Mouse (Mus musculus) liver, embryonic 14.5 days (tissue): ENCODE data around the gene Hibadh. TPM values are rescaled to one million over a fixed set of nuclear protein-coding genes. Genes with fewer than 3 reads are reported as not detected.

Experiments used
- ATAC-seq: fragments of 200-750 bp; cut with Nextera tagmentation; 2 replicates; pipeline ENCODE4 v1.8.0; 2017; ENCODE audit warnings: moderate number of reproducible peaks, mild to moderate bottlenecking, moderate library complexity; ENCODE audit not compliant: insufficient read depth
- DNase-seq, 3 experiments: peaks; one replicate each; pipeline ENCODE4 v3.0.0-alpha.2; 2012 to 2013; ENCODE audit warnings: low read depth in 3 of 3, low spot score in 3 of 3
- H3K27ac ChIP-seq: fragments of 300-500 bp; sonication (generic); 2 replicates; pipeline ENCODE4 v1.5.1; 2014; ENCODE audit warnings: moderate library complexity, mild to moderate bottlenecking, control low read depth, inconsistent platforms
- H3K27me3 ChIP-seq: fragments of 300-500 bp; sonication (generic); 2 replicates; pipeline ENCODE4 v1.6.1; 2014; ENCODE audit warnings: mild to moderate bottlenecking, low read length, moderate library complexity; ENCODE audit not compliant: control insufficient read depth, insufficient read depth
- H3K36me3 ChIP-seq: fragments of 300-500 bp; sonication (generic); replicated peaks from 2 replicates; pipeline ENCODE4 v1.6.1; 2014; ENCODE audit warnings: low read depth; ENCODE audit not compliant: control insufficient read depth, insufficient read depth
- H3K4me1 ChIP-seq, 2 experiments: fragments of 200-500 bp in 1 of 2; fragments of 300-500 bp in 1 of 2; sonication (generic) in 1 of 2; replicated peaks; 2 replicates each; pipeline ENCODE4 v1.6.1; 2012 to 2014; ENCODE audit warnings: antibody characterized with exemption in 1 of 2, inconsistent platforms in 1 of 2, low read length in 1 of 2; ENCODE audit not compliant: control insufficient read depth in 2 of 2, insufficient read depth in 2 of 2
- H3K4me2 ChIP-seq: fragments of 300-500 bp; sonication (generic); 2 replicates; pipeline ENCODE4 v1.6.1; 2014; ENCODE audit warnings: low read depth, mild to moderate bottlenecking, control low read depth, moderate library complexity
- H3K4me3 ChIP-seq, 2 experiments: fragments of 200-500 bp in 1 of 2; fragments of 300-500 bp in 1 of 2; sonication (generic) in 1 of 2; 2 replicates each; pipeline ENCODE4 v1.5.1; 2012 to 2014; ENCODE audit warnings: low read depth in 2 of 2, low read length in 2 of 2, mild to moderate bottlenecking in 2 of 2, control low read depth in 1 of 2, inconsistent platforms in 1 of 2, moderate library complexity in 1 of 2; ENCODE audit not compliant: insufficient read depth in 1 of 2
- H3K9ac ChIP-seq: fragments of 300-500 bp; sonication (generic); replicated peaks from 2 replicates; pipeline ENCODE4 v1.6.1; 2014; ENCODE audit warnings: mild to moderate bottlenecking, control low read depth, moderate library complexity
- H3K9me3 ChIP-seq: fragments of 300-500 bp; sonication (generic); 2 replicates; pipeline ENCODE4 v1.6.1; 2016; ENCODE audit warnings: low read length, mixed read lengths; ENCODE audit not compliant: control insufficient read depth
- CTCF ChIP-seq: IDR thresholded peaks from 2 replicates; pipeline ENCODE4 v1.5.1; 2016; ENCODE audit warnings: antibody characterized with exemption, low read depth, control low read depth
- EP300 ChIP-seq: IDR thresholded peaks from 2 replicates; pipeline ENCODE4 v1.6.1; 2016; ENCODE audit warnings: antibody characterized with exemption, low read depth
- WGBS: fragments of 180-500 bp; shearing (Covaris S2); extraction: QIAGEN DNeasy Blood & Tissue Kit; methylation state at CpG from one replicate; pipeline ENCODE4 v1.1.7; 2014; ENCODE audit not compliant: insufficient replicate concordance; 5-methylcytosine and 5-hydroxymethylcytosine counted together
- polyA plus RNA-seq, 2 experiments: library from polyadenylated mRNA; depleted of rRNA in 1 of 2; stranded (reverse) in 1 of 2; unstranded in 1 of 2; fragments of >200 nt; fragmentation: Nextera tagmentation in 1 of 2; extraction: Ambion mirVana in 1 of 2; gene quantifications; 2 replicates each; pipeline versions ENCODE4 v1.2.1 to v1.2.3; 2012 to 2014

Gene Hibadh
- polyA plus RNA-seq, 2 experiments = 26.6 to 41.7 TPM

DNA sequence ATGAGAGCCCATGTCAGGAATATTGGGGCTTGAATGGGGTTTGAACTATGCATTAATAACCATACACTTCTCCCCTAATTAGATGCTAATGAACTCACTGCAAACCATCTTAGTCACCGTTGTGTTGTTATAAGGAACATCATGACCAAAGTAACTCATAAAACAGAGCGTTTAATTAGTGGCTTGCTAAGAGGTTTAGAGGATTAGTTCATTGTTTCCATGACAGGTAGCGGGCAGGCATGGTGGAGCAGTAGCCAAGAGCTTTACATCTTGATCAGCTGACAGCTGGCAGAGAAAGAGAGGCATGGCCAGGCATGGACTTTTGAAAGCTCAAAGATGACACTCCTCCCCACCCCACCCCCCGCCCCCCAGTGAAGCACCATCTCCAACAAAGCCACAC, 15.1 kb upstream of the Hibadh start:
- WGBS = 59% methylated on average over 4 of the region's 4 CpGs
- Histone ChIP-seq H3K9me3 (no peaks in the 10 kb centered on the region), H3K4me2 (no peak overlapping the region), H3K9ac (no peak overlapping the region), H3K27ac (no peak overlapping the region), H3K27me3 (no peaks in the 10 kb centered on the region), H3K4me1 (no peaks in the 10 kb centered on the region), H3K4me3 (no peak overlapping the region), H3K36me3 (no peaks in the 10 kb centered on the region)
- ATAC-seq (no peak), DNase-seq (no peak)
- no peak for TF ChIP-seq EP300
- TF ChIP-seq CTCF = no peak

DNA sequence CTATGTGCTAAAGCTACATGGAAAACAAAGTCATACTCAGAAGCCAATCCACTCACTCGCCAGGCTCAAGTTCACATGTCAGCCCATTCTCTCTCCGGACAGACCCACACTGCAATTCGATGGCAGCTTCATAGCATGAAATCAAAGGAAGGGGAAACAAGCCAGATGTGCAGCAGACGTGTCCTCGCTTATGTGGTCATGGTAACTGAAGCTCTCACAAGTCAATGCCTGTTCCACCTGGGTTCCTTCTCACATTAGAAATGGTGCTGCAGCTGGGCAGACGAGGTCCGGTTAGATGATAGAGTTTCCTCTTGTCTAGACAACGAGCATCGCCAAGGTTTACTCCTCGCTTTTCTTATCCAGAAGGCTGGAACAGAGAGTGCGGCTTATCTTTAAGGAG, 8.6 kb upstream of the Hibadh start:
- Histone ChIP-seq H3K36me3 (no peaks in the 10 kb centered on the region), H3K27me3 (no peaks in the 10 kb centered on the region), H3K27ac (no peak overlapping the region), H3K9ac (no peak overlapping the region), H3K4me1 (no peaks in the 10 kb centered on the region), H3K4me2 (no peak overlapping the region), H3K4me3 (no peak overlapping the region), H3K9me3 (no peaks in the 10 kb centered on the region)
- no peak for DNase-seq
- WGBS = 66% methylated on average over 11 of the region's 11 CpGs
- TF ChIP-seq CTCF (no peak), EP300 (no peak)
- no peak for ATAC-seq

DNA sequence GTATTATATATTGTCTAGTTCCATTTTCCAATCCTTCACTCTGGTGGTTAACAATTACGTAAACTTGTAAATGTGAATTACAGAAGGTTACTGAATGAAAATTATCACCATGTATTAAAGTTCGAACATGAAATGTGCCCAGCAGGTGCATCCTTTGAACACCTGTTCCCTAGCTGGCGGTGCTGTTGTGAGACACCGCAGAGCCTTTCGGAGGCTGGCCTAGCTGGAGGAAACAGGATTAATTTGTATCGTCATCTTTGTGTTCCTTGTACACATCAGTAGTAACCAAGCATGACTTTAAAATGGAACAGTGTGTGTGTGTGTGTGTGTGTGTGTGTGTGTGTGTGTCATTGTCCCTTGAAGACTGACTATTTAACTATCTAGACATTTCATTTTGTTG, 7.8 kb upstream of the Hibadh start:
- WGBS = 83% methylated on average over 6 of the region's 6 CpGs

DNA sequence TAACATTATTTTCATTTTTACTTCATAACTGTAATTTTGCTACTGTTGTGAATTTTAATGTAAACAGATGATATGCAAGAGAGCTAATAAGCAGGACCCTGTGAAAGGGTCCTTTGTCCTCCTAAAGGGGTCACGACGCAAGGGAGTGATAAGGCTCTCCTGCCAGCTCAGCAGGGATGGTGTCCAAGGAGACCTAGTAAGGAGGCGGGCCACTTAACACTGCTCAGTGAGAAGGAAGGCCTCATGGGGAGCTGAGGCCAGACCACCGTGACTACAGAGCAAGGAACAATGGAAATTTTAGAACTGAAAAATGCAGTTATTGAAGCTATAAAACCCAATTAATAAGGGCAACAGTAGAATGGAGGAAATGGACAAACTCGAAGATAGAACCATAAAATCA, 5.7 kb upstream of the Hibadh start:
- Histone ChIP-seq H3K4me2 (no peak overlapping the region), H3K27me3 (no peaks in the 10 kb centered on the region), H3K36me3 (no peaks in the 10 kb centered on the region), H3K27ac (no peak overlapping the region), H3K9ac (no peak overlapping the region), H3K9me3 (no peaks in the 10 kb centered on the region), H3K4me3 (no peak overlapping the region), H3K4me1 (peaks cover 2 to 3% of the 10 kb centered on the region in 2 experiments; a peak in 3 of 4 replicates)
- TF ChIP-seq EP300 (no peak), CTCF (no peak)
- 36% methylated on average over 5 of the region's 5 CpGs for WGBS
- ATAC-seq (no peak), DNase-seq (no peak)

More for the DNA sequence above, 7.8 kb upstream of the Hibadh start:
- Histone ChIP-seq H3K4me1 (no peaks in the 10 kb centered on the region), H3K9ac (no peak overlapping the region), H3K4me3 (no peak overlapping the region), H3K27ac (no peak overlapping the region), H3K36me3 (no peaks in the 10 kb centered on the region), H3K27me3 (no peaks in the 10 kb centered on the region), H3K9me3 (no peaks in the 10 kb centered on the region), H3K4me2 (no peak overlapping the region)
- DNase-seq (no peak), ATAC-seq (no peak)
- TF ChIP-seq CTCF (no peak), EP300 (no peak)

DNA sequence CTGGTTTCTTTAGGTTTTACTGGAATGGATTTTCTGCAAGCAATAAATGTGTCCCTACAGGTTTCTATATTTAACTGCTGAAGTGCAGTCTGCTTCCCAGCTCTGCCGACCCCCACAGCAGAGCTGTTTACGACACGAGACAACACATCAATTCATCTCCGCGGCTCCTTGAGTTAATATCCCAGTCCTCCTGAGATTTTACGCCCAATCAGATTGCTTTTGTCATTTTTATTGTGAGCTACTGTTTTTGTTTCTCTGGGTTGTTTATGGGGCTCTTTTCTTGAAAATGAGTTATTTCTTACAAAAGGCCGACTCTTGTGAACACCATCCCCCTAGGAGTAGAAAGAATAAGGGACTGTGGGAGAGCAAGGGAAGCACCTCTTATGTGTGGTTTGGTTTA, 2.0 kb upstream of the Hibadh start:
- H3K27ac ChIP-seq = no peak overlapping the region
- peaks cover 3 to 13% of the 10 kb centered on the region in 2 experiments; a peak in 3 of 4 replicates for H3K4me1 ChIP-seq
- H3K4me3 ChIP-seq = no peak overlapping the region
- ATAC-seq = no peak
- H3K9ac ChIP-seq = no peak overlapping the region
- DNase-seq = no peak
- H3K4me2 ChIP-seq = no peak overlapping the region
- WGBS = 65% methylated on average over 7 of the region's 7 CpGs
- no peaks in the 10 kb centered on the region for H3K36me3 ChIP-seq
- H3K9me3 ChIP-seq = no peaks in the 10 kb centered on the region
- no peak for TF ChIP-seq EP300
- H3K27me3 ChIP-seq = no peaks in the 10 kb centered on the region
